Mouse (Mus musculus): ENCODE data around the gene Gm11492.

DNA sequence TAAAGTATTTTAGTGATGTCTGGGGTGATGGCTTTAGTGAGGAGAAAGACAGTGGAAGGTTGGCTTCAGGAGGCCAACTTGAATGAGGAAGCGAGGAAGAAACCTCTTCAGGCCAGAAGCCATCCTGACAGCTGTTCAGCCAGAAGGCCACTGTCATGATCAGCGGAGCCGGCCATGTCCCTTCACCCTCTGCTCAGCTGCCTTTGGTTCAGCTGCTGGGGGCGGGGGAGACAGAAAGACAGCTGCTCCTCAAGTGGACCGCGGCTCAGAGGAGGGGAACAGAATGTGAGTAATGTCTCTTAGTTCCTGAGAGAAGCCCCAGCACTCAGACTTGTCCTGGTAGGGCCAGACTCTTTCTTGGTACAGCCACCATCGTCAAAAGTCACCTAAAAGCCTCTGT lies 7.3 kb downstream of the Gm11492 start:
- TF ChIP-seq CTCF (IDR thresholded peaks at IDR 0.05; ENCODE audit: extremely low read depth, insufficient read length, insufficient replicate concordance, low read depth, low read length) (no peak), POLR2A (IDR thresholded peaks at IDR 0.05; ENCODE audit: low read depth, low read length) (no peak)

Measured in small intestine, adult 2 months (tissue).